Comparison of ENCODE assay signal across 35 mouse cellular contexts in genomic region chr10:92671906-92672305, GRCm38 (mm10).
"Had no signal": no experiment of that assay in that cellular context is flagged by ENCODE, and none has a peak within 500 bp of the region (broad histone marks: within the 10 kb centered on the region; RNA-seq: fewer than 3 reads in every experiment).

No protein-coding gene starts in this region.

- DNase-seq: heart, postnatal 10 days; heart, postnatal 14 days; heart, postnatal 36 days; heart, postnatal 4 days; kidney, adult 11 months; kidney, adult 18-20 months; kidney, adult 2 months; kidney, adult 8-10 months; kidney, adult 9 months; kidney, postnatal 10 days; kidney, postnatal 14 days; kidney, postnatal 25 days; kidney, postnatal 36 days; kidney, postnatal 4 days; layer of hippocampus, adult 9-11 months; layer of hippocampus, postnatal 36 days had no signal

- H3K4me1 ChIP-seq: heart, embryonic 12.5 days; heart, embryonic 13.5 days; heart, embryonic 15.5 days; hindbrain, embryonic 10.5 days; hindbrain, embryonic 12.5 days; hindbrain, embryonic 13.5 days; hindbrain, embryonic 15.5 days; intestine, embryonic 15.5 days; kidney, embryonic 15.5 days had no signal

- H3K9ac ChIP-seq: heart, embryonic 12.5 days; heart, embryonic 13.5 days; heart, embryonic 15.5 days; hindbrain, embryonic 12.5 days; hindbrain, embryonic 13.5 days; hindbrain, embryonic 14.5 days; hindbrain, embryonic 15.5 days; intestine, embryonic 15.5 days; kidney, embryonic 15.5 days had no signal

- H3K9me3 ChIP-seq: heart, embryonic 12.5 days; heart, embryonic 13.5 days; heart, embryonic 15.5 days; hindbrain, embryonic 10.5 days; hindbrain, embryonic 12.5 days; hindbrain, embryonic 13.5 days; hindbrain, embryonic 15.5 days; intestine, embryonic 15.5 days; kidney, embryonic 15.5 days had no signal

- H3K4me3 ChIP-seq: heart, embryonic 12.5 days; heart, embryonic 13.5 days; heart, embryonic 15.5 days; hindbrain, embryonic 10.5 days; hindbrain, embryonic 12.5 days; hindbrain, embryonic 13.5 days; hindbrain, embryonic 15.5 days; intestine, embryonic 15.5 days; kidney, embryonic 15.5 days; layer of hippocampus, adult 2 months; left cerebral cortex, adult 2 months had no signal

- H3K27ac ChIP-seq: heart, embryonic 13.5 days; heart, embryonic 15.5 days; hindbrain, embryonic 10.5 days; hindbrain, embryonic 12.5 days; hindbrain, embryonic 13.5 days; hindbrain, embryonic 14.5 days; hindbrain, embryonic 15.5 days; hindbrain, postnatal 0 days; intestine, embryonic 15.5 days; kidney, embryonic 15.5 days; kidney, postnatal 0 days; layer of hippocampus, adult 2 months; left cerebral cortex, adult 2 months had no signal

- H3K4me2 ChIP-seq: heart, embryonic 11.5 days; heart, embryonic 12.5 days; heart, embryonic 13.5 days; heart, embryonic 15.5 days; hindbrain, embryonic 12.5 days; hindbrain, embryonic 13.5 days; hindbrain, embryonic 14.5 days; hindbrain, embryonic 15.5 days; intestine, embryonic 15.5 days; kidney, embryonic 15.5 days had no signal

- ATAC-seq: hindbrain, embryonic 16.5 days; hindbrain, postnatal 0 days; inflammation-experienced regulatory T-cells, adult 6 months; intestine, embryonic 15.5 days; intestine, embryonic 16.5 days; intestine, postnatal 0 days had no signal

- H3K36me3 ChIP-seq: heart, embryonic 12.5 days; heart, embryonic 13.5 days; heart, embryonic 15.5 days; hindbrain, embryonic 10.5 days; hindbrain, embryonic 12.5 days; hindbrain, embryonic 13.5 days; hindbrain, embryonic 15.5 days; intestine, embryonic 15.5 days; kidney, embryonic 15.5 days had no signal

- H3K27me3 ChIP-seq: heart, embryonic 12.5 days; heart, embryonic 13.5 days; heart, embryonic 15.5 days; hindbrain, embryonic 12.5 days; hindbrain, embryonic 13.5 days; hindbrain, embryonic 15.5 days; intestine, embryonic 15.5 days; kidney, embryonic 15.5 days had no signal
